Mouse (Mus musculus) lung, postnatal 0 days (tissue): Measurements from ENCODE around the gene Gm21293.

Experiments used
- CTCF ChIP-seq: IDR thresholded peaks from 2 replicates; pipeline ENCODE4 v1.5.1; 2016; ENCODE audit warnings: antibody characterized with exemption, mild to moderate bottlenecking
- EP300 ChIP-seq: IDR thresholded peaks from 2 replicates; pipeline ENCODE4 v1.6.1; 2016; ENCODE audit warnings: antibody characterized with exemption, mild to moderate bottlenecking, control low read depth

- no peak for TF ChIP-seq CTCF
- no peak for TF ChIP-seq EP300
Observed at GRCm38 (mm10) chr10:104110044-104110443, 32.7 kb upstream of the Gm21293 start.
